Mouse (Mus musculus): ENCODE data around the gene Clpx. TPM values are rescaled to one million over a fixed set of nuclear protein-coding genes. Genes with fewer than 3 reads are reported as not detected.
"Not testable (repeated sequence)": the region's sequence is repeated elsewhere in the genome, so short reads cannot be mapped to it uniquely, and the experiment has no call there.

The Clpx gene
- total RNA-seq (2021) = 10 to 100 TPM; 50.7 to 53.1 TPM

GRCm38 (mm10) chr9:65293973-65294715, at the start of gene Clpx:
Clpx (plus strand) TSS chr9:65294260.
- peak; percentile 99 for DNase-seq

- DNase-seq = peak; percentile 67
These were observed 46.3 kb upstream of the Clpx start for GRCm38 (mm10) chr9:65247502-65248376.

- peak; percentile 42 for DNase-seq
These were observed 45.7 kb upstream of the Clpx start for GRCm38 (mm10) chr9:65248377-65248690.

GRCm38 (mm10) chr9:65252026-65252425, 42.0 kb upstream of the Clpx start:
- DNase-seq = no peak

- no peak for DNase-seq
These were observed 38.0 kb upstream of the Clpx start for GRCm38 (mm10) chr9:65255906-65256600.

- no peak for DNase-seq
These were observed 36.7 kb upstream of the Clpx start for GRCm38 (mm10) chr9:65257218-65257910.

GRCm38 (mm10) chr9:65259366-65259765, 34.7 kb upstream of the Clpx start:
- DNase-seq = no peak

- peak; percentile 36 for DNase-seq
These were observed 32.3 kb upstream of the Clpx start for GRCm38 (mm10) chr9:65261591-65262230.

- DNase-seq = no peak
These were observed 31.4 kb upstream of the Clpx start for GRCm38 (mm10) chr9:65262641-65263120.

GRCm38 (mm10) chr9:65264959-65265358, 29.1 kb upstream of the Clpx start, which contains the start of gene Cilp:
Cilp (plus strand) TSS chr9:65265180.
- DNase-seq = peak; percentile 53

- no peak for DNase-seq
These were observed 26.1 kb upstream of the Clpx start for GRCm38 (mm10) chr9:65267742-65268515.

GRCm38 (mm10) chr9:65273048-65273809, 20.8 kb upstream of the Clpx start:
- DNase-seq = no peak

- DNase-seq = no peak
These were observed 20.2 kb upstream of the Clpx start for GRCm38 (mm10) chr9:65273873-65274272.

- DNase-seq = not testable (repeated sequence)
These were observed 19.2 kb upstream of the Clpx start for GRCm38 (mm10) chr9:65274851-65275250.

GRCm38 (mm10) chr9:65275810-65276530, 18.1 kb upstream of the Clpx start:
- DNase-seq = no peak

GRCm38 (mm10) chr9:65281536-65282151, 12.4 kb upstream of the Clpx start:
- DNase-seq = peak; percentile 27

- DNase-seq = peak; percentile 47
These were observed 10.8 kb upstream of the Clpx start for GRCm38 (mm10) chr9:65283301-65283700.

GRCm38 (mm10) chr9:65288252-65288651, 5.8 kb upstream of the Clpx start:
- not testable (repeated sequence) for DNase-seq

- no peak for DNase-seq
These were observed 4.1 kb upstream of the Clpx start for GRCm38 (mm10) chr9:65289988-65290387.
